Mouse (Mus musculus) splenic B cell, adult 2 months (primary cell): ENCODE results near the gene Rbm7.
"Not testable (repeated sequence)": the region's sequence is repeated elsewhere in the genome, so short reads cannot be mapped to it uniquely, and the experiment has no call there.

Source experiments
- DNase-seq: peaks from one replicate; pipeline ENCODE4 v3.0.0-alpha.2; 2011; ENCODE audit warnings: low read depth, low spot score
- H3K27me3 ChIP-seq: 2 replicates; pipeline ENCODE4 v1.6.1; 2012; ENCODE audit warnings: mild to moderate bottlenecking, low read length, moderate library complexity, mixed read lengths; ENCODE audit not compliant: control insufficient read depth, poor library complexity, insufficient read depth, severe bottlenecking
- H3K36me3 ChIP-seq: 2 replicates; pipeline ENCODE4 v1.6.1; 2012; ENCODE audit warnings: mild to moderate bottlenecking, low read length, moderate library complexity, mixed read lengths; ENCODE audit not compliant: control insufficient read depth, poor library complexity, insufficient read depth, severe bottlenecking

The Rbm7 gene

DNA sequence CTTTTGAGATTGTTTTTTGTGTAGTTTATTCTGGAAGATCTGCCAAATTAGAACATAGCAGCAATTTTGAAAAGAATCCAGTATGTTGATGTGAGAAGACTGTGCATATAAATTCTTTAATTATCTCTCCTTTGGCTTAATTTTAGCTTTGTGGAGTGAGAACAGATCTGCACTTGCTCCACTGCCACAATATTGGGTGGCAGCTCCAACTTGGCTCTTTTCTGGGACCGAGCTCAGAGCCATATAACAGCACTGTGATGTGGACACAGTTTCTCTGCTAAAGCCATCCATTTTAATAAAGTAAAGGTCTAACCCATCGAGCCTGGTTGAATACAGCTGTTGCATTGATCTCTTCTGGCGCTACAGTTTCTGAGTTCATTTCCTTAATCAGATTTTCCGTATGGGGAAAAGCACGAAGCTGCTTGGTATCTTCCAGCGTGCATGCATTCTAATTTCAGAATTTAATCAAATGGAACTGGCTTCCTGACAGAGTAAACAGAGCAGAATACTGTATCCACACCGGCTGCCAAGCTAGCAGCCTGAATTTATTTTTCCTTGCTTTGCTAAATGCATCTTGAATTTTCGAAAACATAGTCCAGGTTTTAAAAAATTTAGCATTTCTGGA is 9.8 kb upstream of the Rbm7 start:
- no peaks in the 10 kb centered on the region for H3K27me3 ChIP-seq
- DNase-seq = no peak
- H3K36me3 ChIP-seq = no peaks in the 10 kb centered on the region

DNA sequence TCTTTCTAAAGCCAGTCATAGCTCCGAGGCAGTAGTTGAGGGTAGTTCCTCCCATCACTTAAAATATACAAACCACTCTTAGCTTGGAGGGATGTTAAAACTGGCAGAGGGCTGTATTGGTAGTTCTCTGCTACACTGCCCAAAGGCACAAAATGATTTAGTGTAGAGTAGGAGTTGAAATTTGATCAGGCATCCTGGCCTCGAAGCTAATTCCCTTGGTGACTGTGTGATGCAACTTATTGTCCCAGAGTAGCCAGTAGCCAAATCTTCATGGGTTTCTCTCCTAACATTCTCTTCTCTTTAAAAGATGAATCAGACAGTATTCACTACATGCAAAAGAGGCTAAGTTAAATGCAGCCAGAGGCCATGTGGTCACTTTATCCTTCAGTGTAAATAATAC is 7.9 kb upstream of the Rbm7 start:
- no peak for DNase-seq
- no peaks in the 10 kb centered on the region for H3K36me3 ChIP-seq
- H3K27me3 ChIP-seq = no peaks in the 10 kb centered on the region

DNA sequence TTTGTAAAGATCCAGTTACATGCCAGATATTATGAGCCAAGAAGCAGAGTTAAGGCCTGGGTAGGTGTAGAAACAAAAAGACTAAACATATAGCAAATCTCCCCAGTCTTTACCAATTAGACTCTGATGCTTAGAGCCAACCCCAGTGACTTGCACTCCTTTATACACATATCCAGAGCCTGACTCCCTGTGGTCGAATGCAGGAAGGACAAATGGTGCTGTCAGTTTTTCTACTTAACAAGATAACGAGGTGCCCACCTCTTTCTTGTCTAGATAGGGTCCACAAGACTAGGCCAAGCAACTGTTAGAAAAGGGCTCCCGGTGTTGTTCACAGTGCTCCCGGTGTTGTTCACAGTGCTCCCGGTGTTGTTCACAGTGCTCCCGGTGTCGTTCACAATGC is 6.1 kb upstream of the Rbm7 start:
- H3K36me3 ChIP-seq = no peaks in the 10 kb centered on the region
- no peaks in the 10 kb centered on the region for H3K27me3 ChIP-seq
- DNase-seq = no peak

DNA sequence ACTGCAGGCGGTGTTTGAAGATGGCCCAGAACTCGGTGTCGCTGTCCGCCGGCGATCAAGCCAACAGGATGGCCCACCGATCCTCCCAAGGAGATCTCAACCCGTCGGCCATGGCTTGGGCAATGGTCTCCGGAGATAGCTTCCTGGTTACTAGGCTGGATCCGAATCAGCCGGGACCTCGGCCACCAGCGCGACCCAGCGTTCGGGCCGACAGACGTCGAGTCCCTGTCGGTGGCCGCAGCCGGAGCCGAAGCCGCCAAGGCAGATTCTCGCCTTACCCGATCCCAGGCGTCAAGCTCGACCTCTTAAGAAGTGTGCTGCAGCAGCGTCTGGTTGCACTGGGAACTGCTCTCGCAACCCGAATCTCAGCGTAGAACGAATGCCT is 441 bp upstream of the Rbm7 start:
- no peaks in the 10 kb centered on the region for H3K27me3 ChIP-seq
- peaks cover 6% of the 10 kb centered on the region for H3K36me3 ChIP-seq
- no peak for DNase-seq

DNA sequence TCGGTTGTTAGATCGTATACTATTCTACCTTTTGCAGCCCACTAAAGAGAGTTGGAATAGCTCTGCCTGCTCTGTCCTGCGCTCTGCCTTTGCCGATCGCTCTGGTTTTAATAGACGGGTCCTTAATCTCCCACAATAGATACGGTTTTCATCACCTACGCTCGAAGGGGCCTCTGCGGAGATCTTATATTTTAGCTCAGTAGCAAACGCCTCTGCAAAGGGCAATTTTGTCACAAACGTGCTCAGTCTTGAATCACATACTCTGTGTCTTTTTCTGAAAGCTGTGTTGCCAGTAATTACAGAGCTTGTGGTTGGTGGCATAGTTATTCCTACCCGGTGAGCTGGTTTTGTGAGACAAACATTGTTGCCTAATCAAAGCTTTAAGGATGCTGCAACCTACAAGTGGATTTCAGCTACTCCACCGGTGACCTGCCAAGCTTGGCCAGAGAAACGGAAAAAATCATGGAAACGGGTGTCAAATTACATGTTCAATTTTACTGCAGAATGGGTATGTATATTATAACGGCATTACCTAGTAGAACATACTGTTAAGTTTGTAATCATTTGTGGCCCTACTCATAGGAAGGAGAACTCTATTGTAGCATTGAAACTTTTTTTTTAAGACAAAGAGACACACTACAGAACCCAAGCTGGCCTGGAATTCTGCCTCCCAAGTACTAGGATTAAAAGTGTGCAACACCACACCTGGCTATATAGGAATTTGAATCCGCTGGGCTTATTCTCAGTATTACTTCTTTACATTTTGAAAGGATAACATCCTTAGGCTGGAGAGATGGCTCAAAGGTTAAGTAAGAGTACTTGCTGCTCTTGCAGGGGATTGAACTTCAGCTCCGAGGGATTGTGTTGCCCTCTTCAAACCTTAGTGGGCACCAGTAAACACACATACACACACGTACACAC is 13.6 kb downstream of the Rbm7 start:
- Histone ChIP-seq H3K36me3 (peaks cover 7% of the 10 kb centered on the region; the same call in 1 of the 2 replicates), H3K27me3 (no peaks in the 10 kb centered on the region)
- DNase-seq = no peak

DNA sequence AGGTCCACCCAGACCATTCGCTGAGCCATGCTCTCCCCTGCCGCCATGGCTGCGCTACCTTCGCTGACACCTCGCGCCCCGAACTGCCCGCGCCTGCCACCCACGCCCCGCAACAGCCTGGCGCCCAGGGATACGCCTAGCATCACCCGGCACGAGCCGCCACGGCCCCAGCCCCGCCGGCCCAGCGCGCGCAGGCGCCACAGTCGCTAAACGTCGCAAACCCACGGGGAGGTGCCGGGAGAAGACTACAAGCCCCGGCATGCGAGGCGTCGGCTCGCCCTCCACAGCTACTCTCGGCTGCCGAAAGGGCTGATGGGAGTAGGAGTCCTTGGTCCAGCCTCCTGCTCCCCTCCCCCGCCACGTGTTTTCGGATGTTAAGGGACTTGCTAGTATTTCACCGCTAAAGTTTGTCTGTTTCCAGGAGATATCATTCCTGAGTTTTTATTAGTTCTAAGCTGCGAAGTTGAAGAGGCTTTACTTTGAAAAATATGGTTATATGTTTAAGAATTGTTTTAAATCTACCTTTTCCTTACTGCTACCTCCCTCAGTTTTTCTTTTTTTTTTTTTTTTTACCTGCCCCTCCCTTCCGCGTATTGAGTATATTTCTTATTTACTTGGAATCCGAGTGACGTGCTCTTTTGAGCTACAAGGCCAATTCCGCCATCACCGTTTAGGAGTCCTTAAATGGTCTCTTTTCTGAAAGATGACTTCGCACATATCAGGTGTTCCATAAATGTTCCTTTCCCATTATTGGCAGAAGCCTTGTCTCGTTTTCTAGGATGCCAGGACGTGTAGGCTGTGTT is 14.5 kb downstream of the Rbm7 start, which contains the start of gene Rexo2:
TSS of gene Rexo2 (minus strand) at position 213 of the 803 bp plus-strand sequence.
- no peaks in the 10 kb centered on the region for H3K27me3 ChIP-seq
- DNase-seq = peak; percentile 96
- H3K36me3 ChIP-seq = peaks cover 7% of the 10 kb centered on the region; the same call in 1 of the 2 replicates

DNA sequence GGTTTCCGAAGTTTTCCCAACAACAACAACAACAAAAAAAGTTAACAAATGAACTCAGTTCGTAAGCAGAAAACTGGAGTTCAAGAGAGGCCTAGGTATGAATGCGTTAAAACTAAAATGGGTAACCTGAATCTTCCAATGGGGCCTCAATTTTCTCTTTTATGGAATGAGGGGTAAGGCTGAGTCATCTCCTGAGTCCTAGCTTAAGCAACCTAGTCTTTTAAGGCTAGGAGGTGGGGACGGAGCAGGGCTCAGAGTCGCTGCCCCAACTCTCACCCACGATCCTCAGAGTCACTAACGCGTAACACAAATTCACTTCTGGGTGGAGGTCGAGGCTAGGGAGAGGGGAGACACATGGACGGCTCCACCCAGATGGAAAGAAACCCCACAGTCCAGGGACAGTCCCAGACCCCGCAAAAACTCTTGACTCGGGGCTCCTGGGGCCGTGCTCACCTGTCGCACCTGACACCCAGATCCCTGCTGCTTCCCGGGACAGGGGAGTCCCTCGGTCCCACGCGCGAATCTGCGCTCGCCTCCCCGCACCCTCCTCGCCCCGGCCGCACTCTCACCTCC is 15.2 kb downstream of the Rbm7 start:
- H3K27me3 ChIP-seq = no peaks in the 10 kb centered on the region

DNA sequence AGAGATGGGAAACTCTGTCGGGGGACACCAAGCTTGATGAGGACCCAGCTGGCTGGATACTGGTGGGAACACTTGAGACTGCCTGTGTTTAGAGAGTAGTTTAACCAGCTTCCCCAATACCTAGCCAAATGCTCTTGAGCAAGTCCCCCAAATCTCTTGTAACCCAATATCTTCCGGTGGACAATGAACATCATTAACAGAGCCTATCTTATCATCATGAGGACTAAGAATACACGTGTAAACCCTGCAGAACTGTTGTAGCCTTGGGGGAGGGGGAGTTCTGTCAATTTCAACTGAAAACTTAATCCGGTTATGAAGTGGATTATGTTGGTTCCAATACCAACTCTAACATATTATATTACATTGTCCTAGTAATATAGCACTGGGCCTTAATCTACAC is 16.3 kb downstream of the Rbm7 start:
- no peak for DNase-seq
- peaks cover 4% of the 10 kb centered on the region; the same call in 1 of the 2 replicates for H3K36me3 ChIP-seq
- no peaks in the 10 kb centered on the region for H3K27me3 ChIP-seq

More for the DNA sequence above, 15.2 kb downstream of the Rbm7 start:
- DNase-seq = no peak
- H3K36me3 ChIP-seq = peaks cover 4% of the 10 kb centered on the region; the same call in 1 of the 2 replicates

DNA sequence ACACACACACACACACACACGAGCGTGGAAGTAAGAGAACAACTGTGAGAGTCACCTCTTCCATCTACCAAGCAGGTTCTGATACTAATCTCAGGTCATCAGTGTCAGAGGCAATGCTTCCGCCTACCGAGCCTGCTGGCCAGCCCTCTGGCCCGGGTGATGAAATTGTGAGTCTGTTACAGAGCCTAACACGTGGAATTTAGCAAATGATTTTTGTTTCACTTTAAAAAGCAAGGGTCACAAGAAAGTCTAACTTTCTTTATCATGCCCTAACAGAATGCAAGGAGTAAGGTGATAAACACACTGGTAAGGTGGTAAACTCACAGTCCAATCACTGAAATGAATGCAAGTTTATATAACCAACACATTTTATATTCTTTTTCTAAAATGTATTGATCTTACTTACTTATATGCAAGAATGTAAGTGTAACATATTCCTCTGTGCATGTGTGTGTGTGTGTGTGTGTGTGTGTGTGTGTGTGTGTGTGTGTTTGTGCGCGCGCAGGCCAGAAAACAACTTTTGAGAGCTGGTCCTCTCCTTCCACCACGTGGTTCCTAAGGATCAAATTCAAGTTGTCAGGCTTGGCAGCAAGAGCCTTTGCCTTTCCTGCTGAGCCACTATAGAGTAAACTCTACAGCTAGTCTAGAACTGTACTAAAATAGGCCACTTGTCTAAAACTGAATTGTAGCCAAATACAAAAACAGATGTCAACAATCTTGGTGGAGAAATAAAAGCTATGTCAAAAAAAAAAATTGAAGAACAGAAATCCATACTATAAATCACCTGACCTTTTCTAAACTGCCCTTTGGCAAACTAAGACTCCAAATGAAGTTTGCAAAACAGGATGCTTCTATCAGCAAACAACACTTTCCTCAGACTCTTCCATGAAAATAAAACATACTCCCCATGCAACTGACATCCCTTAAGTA is 18.6 kb downstream of the Rbm7 start:
- Histone ChIP-seq H3K36me3 (peaks cover 4% of the 10 kb centered on the region; the same call in 1 of the 2 replicates), H3K27me3 (no peaks in the 10 kb centered on the region)
- DNase-seq = no peak

DNA sequence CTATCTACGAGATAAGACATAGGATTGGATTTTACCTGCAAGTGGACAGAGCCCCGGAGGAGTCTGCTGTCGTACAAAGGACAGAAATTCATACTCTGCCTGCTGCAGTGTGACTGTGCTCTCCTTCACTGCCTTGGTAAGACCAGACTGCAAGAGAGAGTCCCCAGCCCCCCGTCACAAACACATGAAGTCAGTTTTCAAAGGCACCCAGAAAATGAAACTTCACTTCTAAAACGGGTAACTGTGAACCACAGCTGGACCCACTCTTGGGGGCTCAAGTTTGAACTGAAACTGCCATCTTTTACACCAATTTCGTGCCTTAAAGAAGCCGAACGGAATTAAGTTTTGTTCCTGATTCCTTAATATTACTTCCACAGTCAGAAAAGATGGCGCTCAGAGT is 20.7 kb downstream of the Rbm7 start:
- no peaks in the 10 kb centered on the region for H3K27me3 ChIP-seq
- DNase-seq = no peak

DNA sequence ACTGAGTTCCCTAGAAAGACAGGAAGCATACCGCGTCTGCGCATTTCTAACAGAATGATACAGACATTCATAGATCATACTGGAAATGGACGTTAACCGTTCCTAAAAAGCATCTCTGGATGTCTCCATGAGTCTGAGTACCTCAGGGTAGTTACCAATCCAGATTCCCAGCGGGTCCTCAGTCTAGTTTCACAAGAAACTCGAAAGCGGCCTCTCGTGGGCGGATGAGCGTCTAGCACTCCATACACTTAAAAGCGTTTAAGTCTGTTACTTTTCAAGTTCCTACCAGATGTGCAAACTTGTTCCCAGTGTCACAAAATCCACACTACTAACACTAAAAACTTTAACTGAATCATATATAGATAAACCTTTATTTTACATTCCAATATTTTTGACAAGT is 22.0 kb downstream of the Rbm7 start:
- Histone ChIP-seq H3K36me3 (peaks cover 4% of the 10 kb centered on the region; the same call in 1 of the 2 replicates), H3K27me3 (no peaks in the 10 kb centered on the region)
- DNase-seq = no peak

More for the DNA sequence above, 20.7 kb downstream of the Rbm7 start:
- H3K36me3 ChIP-seq = peaks cover 4% of the 10 kb centered on the region; the same call in 1 of the 2 replicates

DNA sequence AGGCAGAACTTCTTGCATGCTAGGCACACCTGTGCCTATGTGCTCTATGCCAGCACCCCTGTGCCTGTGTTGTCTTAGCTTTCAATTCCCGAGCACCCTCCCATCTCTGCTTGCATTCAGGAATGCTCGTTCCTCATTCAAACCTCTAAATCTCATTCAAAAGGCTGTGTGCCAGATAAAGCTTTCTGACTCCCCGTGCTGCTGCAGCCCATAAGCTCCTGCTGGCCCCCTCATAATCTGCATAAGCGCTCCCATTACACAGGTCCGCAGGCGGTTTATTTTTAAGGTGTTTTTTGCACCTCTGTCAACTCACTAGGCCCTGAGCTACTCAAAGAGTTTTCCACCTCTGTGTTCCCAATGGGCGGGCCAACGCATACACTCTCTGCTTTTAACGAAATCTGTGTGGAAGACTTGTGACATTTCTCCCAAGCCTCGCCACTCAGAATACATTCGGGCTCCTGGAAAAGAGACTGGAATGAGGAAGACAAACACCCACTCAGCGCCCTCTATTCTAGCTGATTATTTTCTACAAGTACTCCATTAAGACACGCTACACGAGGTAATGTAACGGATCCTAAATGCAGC is 22.6 kb downstream of the Rbm7 start:
- Histone ChIP-seq H3K36me3 (peaks cover 4% of the 10 kb centered on the region; the same call in 1 of the 2 replicates), H3K27me3 (no peaks in the 10 kb centered on the region)
- no peak for DNase-seq

DNA sequence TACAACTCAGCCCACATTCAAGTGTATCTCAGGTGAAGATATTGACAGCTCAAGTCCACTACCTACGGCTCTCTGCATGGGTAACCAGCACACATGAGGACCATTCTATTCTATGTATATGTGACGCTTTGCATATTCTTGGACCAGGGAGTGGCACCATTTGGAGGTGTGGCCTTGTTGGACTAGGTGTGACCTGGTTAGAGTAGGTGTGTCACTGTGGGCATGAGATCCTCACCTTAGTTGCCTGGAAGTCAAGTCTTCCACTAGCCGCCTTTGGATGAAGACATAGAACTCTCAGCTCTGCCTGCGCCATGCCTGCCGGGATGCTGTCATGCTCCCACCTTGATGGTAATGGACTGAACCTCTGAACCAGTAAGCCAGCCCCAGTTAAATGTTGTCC is 27.6 kb downstream of the Rbm7 start:
- DNase-seq, H3K36me3 ChIP-seq, H3K27me3 ChIP-seq: not testable (repeated sequence)
